Mouse (Mus musculus): ENCODE data around the gene Slc6a16.

DNA sequence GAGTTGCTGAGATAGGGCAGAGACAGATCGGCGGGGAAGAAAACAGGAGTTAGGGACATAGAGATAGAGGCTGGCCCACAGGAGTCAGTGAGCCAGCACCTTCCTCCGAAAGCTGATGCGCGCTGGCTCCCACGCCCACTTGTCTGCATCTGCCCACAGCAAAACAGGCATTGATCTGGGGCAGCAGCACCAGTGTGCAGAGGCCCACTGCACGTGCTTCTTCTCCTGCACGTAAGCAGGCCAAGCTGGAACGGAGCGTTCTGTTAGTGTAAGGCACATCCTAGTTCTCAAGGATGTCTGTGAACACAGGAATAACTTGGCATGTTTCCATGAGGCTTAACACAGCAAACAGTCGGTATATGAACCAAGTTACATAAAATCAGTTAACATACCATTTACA is 41.9 kb upstream of the Slc6a16 start:
- TF ChIP-seq CTCF (IDR thresholded peaks at IDR 0.05; ENCODE audit: borderline replicate concordance, insufficient read depth, low read length), result no peak
- TF ChIP-seq POLR2A (IDR thresholded peaks at IDR 0.05; ENCODE audit: low read depth, low read length), result no peak
